Mouse (Mus musculus): ENCODE results near the gene Mms19. TPM values are rescaled to one million over a fixed set of nuclear protein-coding genes. Genes with fewer than 3 reads are reported as not detected.
A peak's percentile ranks its signal among the peaks of the same experiment; 100 is the strongest.

The Mms19 gene
- polyA plus RNA-seq, 1 experiment from 2014 or later, result 27.0 TPM

DNA sequence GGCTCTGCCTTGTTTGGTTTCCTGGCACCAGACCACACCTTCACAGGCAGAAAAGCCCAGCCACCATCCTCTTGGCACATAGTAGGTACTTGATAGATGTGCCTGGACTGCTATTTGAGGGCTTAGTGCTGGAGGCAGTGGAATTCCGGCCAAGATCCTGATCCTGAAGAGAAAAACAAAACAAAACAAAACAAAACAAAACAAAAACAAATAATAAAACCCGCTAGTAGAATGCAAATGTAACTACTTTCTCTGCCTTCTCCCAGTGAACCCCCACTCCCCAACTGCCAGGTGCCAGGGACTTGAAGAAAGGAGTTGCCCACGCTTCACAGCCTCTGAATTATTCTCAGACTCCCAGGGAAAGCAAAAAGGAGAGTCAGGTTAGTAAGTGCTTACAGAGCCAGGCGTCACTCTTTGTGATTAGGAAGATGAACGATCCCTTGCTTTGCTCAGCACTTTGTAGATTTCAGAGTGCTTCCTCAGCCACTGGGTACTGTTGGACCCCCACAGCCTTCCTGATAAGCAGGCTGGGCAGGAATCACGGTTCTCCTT is 11.0 kb upstream of the Mms19 start:
- no peak overlapping the region for H3K4me3 ChIP-seq (ENCODE audit: low read depth, low read length)
- no peak for ATAC-seq
- no peak overlapping the region; the same call in 1 of the 2 replicates for H3K27ac ChIP-seq (ENCODE audit: low read length)
- no peak overlapping the region for H3K9ac ChIP-seq (ENCODE audit: low read depth, low read length)
- no peak overlapping the region for H3K4me2 ChIP-seq (ENCODE audit: low read length)
- no peaks in the 10 kb centered on the region for H3K27me3 ChIP-seq (ENCODE audit: control insufficient read depth, insufficient read depth, low read depth, low read length)
- H3K36me3 ChIP-seq (ENCODE audit: control insufficient read depth, insufficient read depth, low read length), result no peaks in the 10 kb centered on the region
- no peaks in the 10 kb centered on the region for H3K4me1 ChIP-seq (ENCODE audit: control insufficient read depth, insufficient read depth, low read length)
- WGBS, result 34% methylated on average over 6 of the region's 6 CpGs
- no peaks in the 10 kb centered on the region for H3K9me3 ChIP-seq (replicated peaks; ENCODE audit: control insufficient read depth, low read length, poor library complexity, severe bottlenecking)

DNA sequence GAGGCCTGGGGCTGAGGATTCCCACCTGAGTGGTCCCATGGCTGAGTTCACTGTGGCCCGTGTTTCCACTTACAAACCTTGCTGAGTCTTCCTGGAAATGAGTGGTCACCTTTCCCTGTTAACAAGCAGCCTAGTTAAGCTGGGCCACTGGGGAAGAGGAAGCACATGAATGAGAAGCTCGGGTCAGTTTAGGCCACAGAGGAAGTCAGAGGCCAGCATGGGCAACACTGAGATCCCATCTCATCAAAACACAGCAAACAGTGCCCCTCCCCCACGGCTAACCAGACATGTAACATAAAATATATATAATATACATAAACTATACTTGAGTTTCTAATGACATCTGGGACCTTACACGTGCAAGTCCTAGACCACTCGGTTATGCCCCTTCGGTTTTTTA is 8.9 kb upstream of the Mms19 start:
- H3K9ac ChIP-seq (ENCODE audit: low read depth, low read length), result no peak overlapping the region
- H3K27me3 ChIP-seq (ENCODE audit: control insufficient read depth, insufficient read depth, low read depth, low read length), result no peaks in the 10 kb centered on the region
- no peak overlapping the region for H3K4me3 ChIP-seq (ENCODE audit: low read depth, low read length)
- WGBS, result 79% methylated on average over 6 of the region's 6 CpGs
- no peaks in the 10 kb centered on the region for H3K4me1 ChIP-seq (ENCODE audit: control insufficient read depth, insufficient read depth, low read length)
- H3K4me2 ChIP-seq (ENCODE audit: low read length), result no peak overlapping the region
- no peaks in the 10 kb centered on the region for H3K36me3 ChIP-seq (ENCODE audit: control insufficient read depth, insufficient read depth, low read length)
- H3K27ac ChIP-seq (ENCODE audit: low read length), result no peak overlapping the region
- no peak for ATAC-seq
- H3K9me3 ChIP-seq (replicated peaks; ENCODE audit: control insufficient read depth, low read length, poor library complexity, severe bottlenecking), result no peaks in the 10 kb centered on the region

DNA sequence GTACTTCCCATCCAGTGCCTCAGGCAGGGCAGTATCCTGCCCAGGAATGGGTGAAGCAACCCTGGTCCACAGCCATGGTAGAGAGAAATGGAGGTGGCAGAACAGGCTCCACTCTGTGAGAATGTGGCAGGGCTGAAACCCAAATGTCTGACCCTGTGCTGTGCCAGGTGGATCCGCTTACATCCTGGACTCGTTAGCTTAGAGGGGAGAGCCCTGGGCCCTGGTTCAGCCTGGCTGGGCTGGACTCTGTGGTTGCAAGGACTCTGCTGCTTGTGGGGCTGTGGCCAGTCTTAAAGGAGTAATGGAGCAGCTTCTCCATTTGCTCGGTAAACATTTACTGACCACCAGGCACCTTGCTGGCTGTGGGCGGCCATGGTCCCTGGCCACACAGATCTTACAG is 6.2 kb upstream of the Mms19 start:
- Histone ChIP-seq H3K9ac (ENCODE audit: low read depth, low read length) (no peak overlapping the region), H3K27me3 (ENCODE audit: control insufficient read depth, insufficient read depth, low read depth, low read length) (peaks cover 5% of the 10 kb centered on the region; the same call in 1 of the 2 replicates), H3K4me3 (ENCODE audit: low read depth, low read length) (no peak overlapping the region), H3K9me3 (replicated peaks; ENCODE audit: control insufficient read depth, low read length, poor library complexity, severe bottlenecking) (no peaks in the 10 kb centered on the region), H3K4me2 (ENCODE audit: low read length) (no peak overlapping the region), H3K36me3 (ENCODE audit: control insufficient read depth, insufficient read depth, low read length) (no peaks in the 10 kb centered on the region), H3K4me1 (ENCODE audit: control insufficient read depth, insufficient read depth, low read length) (peaks cover 6% of the 10 kb centered on the region; the same call in 1 of the 2 replicates), H3K27ac (ENCODE audit: low read length) (no peak overlapping the region)
- ATAC-seq, result no peak
- 94% methylated on average over 4 of the region's 4 CpGs for WGBS

DNA sequence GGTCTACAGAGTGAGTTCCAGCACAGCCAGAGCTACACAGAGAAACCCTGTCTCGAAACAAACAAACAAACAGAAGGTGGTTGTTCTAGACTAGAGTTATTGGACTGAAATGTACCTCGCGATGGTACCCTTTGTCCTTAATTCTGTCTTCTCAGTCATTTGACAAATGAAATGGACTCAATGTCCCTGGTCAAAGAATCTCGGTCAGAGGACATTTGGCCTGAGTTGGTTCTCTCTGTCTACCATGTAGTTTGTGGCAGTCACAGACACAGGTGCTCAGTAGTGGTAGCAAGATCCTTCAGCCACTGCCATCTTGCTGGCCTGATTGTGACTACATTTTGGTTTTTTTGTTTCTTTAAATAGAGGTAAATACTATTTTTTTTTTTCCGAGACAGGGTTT is 5.0 kb upstream of the Mms19 start:
- Histone ChIP-seq H3K4me3 (ENCODE audit: low read depth, low read length) (no peak overlapping the region), H3K27me3 (ENCODE audit: control insufficient read depth, insufficient read depth, low read depth, low read length) (peaks cover 5% of the 10 kb centered on the region; the same call in 1 of the 2 replicates), H3K9ac (ENCODE audit: low read depth, low read length) (no peak overlapping the region), H3K27ac (ENCODE audit: low read length) (no peak overlapping the region), H3K4me1 (ENCODE audit: control insufficient read depth, insufficient read depth, low read length) (peaks cover 6% of the 10 kb centered on the region; the same call in 1 of the 2 replicates), H3K4me2 (ENCODE audit: low read length) (no peak overlapping the region), H3K9me3 (replicated peaks; ENCODE audit: control insufficient read depth, low read length, poor library complexity, severe bottlenecking) (no peaks in the 10 kb centered on the region), H3K36me3 (ENCODE audit: control insufficient read depth, insufficient read depth, low read length) (no peaks in the 10 kb centered on the region)
- ATAC-seq, result no peak
- 89% methylated on average over 5 of the region's 5 CpGs for WGBS

DNA sequence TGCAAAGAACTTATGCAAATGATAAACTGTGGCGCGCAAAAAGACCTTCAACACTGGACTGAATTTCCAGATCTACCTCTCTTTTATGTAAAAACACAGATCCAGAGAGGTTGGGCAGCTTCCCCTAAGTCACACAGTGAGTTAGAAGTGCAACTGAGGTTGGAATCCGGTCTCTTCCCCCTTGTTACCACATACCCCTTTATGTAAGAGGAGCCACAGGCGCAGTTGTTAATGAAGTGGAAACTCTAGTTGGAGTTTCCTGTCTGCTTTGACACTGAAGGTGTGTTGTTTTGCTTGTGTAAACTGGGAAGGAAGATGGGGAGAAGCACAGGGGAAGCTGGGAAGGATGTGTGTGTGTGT is 1.8 kb upstream of the Mms19 start:
- H3K27ac ChIP-seq (ENCODE audit: low read length), result no peak overlapping the region
- H3K4me3 ChIP-seq (ENCODE audit: low read depth, low read length), result peak overlapping the region; percentile 90
- WGBS, result 5% methylated on average over 4 of the region's 4 CpGs
- peak overlapping the region; percentile 81; the same call in 1 of the 2 replicates for H3K9ac ChIP-seq (ENCODE audit: low read depth, low read length)
- H3K36me3 ChIP-seq (ENCODE audit: control insufficient read depth, insufficient read depth, low read length), result 0 out of 2 replicates have a peak, but pooled peaks cover 2% of the 10 kb centered on the region
- H3K9me3 ChIP-seq (replicated peaks; ENCODE audit: control insufficient read depth, low read length, poor library complexity, severe bottlenecking), result no peaks in the 10 kb centered on the region
- H3K4me2 ChIP-seq (ENCODE audit: low read length), result peak overlapping the region; percentile 100
- peaks cover 5% of the 10 kb centered on the region; the same call in 1 of the 2 replicates for H3K27me3 ChIP-seq (ENCODE audit: control insufficient read depth, insufficient read depth, low read depth, low read length)
- ATAC-seq, result no peak
- H3K4me1 ChIP-seq (ENCODE audit: control insufficient read depth, insufficient read depth, low read length), result peaks cover 14% of the 10 kb centered on the region

DNA sequence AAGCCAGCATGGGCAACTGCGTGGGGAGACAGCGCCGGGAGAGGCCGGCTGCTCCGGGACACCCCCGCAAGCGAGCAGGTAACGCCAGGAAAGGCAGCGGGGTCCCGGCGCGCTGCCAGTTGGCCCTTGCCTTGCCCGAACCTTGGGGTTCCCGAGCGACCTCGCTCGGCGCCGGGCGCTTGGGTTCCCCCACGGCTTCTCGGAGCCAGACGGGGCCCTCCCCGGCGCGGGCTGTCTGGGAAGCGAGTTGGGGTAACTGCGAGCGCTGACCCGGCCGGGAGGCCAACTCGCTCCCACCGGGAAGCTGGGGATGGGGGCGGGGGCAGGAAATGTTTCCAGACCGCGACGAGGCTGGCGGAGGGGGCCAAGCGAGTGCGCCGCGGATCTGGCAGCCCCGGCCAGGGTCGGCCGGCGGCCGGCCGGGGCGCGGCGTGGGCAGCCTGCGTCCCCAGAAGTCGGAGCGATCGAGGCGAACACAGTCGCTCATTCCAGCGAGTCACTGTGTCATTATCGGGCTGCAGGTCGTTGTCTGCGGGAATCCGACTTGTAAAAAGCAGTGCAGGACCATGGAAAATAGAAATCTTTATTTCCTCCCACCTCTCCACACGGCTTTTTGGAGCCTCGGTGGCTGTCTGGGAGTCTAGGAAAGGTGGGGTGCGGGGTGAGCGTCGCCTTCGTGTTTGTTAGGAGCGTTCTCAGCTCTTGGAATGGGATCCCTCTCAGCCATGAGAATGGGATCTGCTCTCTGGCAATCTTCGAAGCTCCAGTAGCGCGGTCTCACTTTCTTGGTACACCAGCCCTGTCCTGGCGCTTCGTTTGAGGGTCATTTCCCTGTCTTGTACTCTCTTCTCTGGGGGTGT is 1.2 kb upstream of the Mms19 start:
- WGBS, result under 1% methylated on average over 70 of the region's 74 CpGs
- 0 out of 2 replicates have a peak, but pooled peaks cover 2% of the 10 kb centered on the region for H3K36me3 ChIP-seq (ENCODE audit: control insufficient read depth, insufficient read depth, low read length)
- no peaks in the 10 kb centered on the region for H3K9me3 ChIP-seq (replicated peaks; ENCODE audit: control insufficient read depth, low read length, poor library complexity, severe bottlenecking)
- peak overlapping the region; percentile 100 for H3K4me2 ChIP-seq (ENCODE audit: low read length)
- no peak; the same call in 1 of the 2 replicates for ATAC-seq
- H3K27me3 ChIP-seq (ENCODE audit: control insufficient read depth, insufficient read depth, low read depth, low read length), result peaks cover 5% of the 10 kb centered on the region; the same call in 1 of the 2 replicates
- H3K9ac ChIP-seq (ENCODE audit: low read depth, low read length), result peak overlapping the region; percentile 81
- H3K4me1 ChIP-seq (ENCODE audit: control insufficient read depth, insufficient read depth, low read length), result peaks cover 14% of the 10 kb centered on the region
- H3K27ac ChIP-seq (ENCODE audit: low read length), result peak overlapping the region; percentile 87
- peak overlapping the region; percentile 90 for H3K4me3 ChIP-seq (ENCODE audit: low read depth, low read length)

DNA sequence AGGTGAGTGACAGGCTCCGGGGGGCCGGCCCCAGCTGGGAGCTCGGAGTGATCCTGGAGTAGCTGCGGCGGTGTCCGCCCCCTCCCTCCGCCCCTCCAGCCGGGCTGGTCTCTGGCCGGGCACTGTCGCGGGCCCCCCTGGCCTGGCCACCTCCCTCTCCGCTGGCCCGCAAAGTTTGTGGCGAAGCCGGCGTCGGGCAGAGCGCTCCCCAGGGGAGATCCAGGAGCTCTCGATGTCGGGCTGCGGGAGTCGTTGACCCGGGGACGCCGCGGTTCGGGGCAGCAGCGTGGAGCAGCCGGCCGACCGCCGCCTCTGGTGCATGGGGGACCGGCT is 604 bp upstream of the Mms19 start, which contains the start of gene Ubtd1:
Gene Ubtd1, plus strand, starts transcription at position 169 of the 333 bp plus-strand sequence.
- H3K4me1 ChIP-seq (ENCODE audit: control insufficient read depth, insufficient read depth, low read length), result peaks cover 14% of the 10 kb centered on the region
- 0% methylated on average over 29 of the region's 33 CpGs for WGBS
- peak within 1 kb of the TSS; percentile 90 for H3K4me3 ChIP-seq (ENCODE audit: low read depth, low read length)
- no peak for ATAC-seq
- peaks cover 5% of the 10 kb centered on the region; the same call in 1 of the 2 replicates for H3K27me3 ChIP-seq (ENCODE audit: control insufficient read depth, insufficient read depth, low read depth, low read length)
- H3K4me2 ChIP-seq (ENCODE audit: low read length), result peak within 1 kb of the TSS; percentile 100
- 0 out of 2 replicates have a peak, but pooled peaks cover 2% of the 10 kb centered on the region for H3K36me3 ChIP-seq (ENCODE audit: control insufficient read depth, insufficient read depth, low read length)
- peak within 1 kb of the TSS; percentile 83 for H3K9ac ChIP-seq (ENCODE audit: low read depth, low read length)
- no peaks in the 10 kb centered on the region for H3K9me3 ChIP-seq (replicated peaks; ENCODE audit: control insufficient read depth, low read length, poor library complexity, severe bottlenecking)
- peak within 1 kb of the TSS; percentile 87 for H3K27ac ChIP-seq (ENCODE audit: low read length)

DNA sequence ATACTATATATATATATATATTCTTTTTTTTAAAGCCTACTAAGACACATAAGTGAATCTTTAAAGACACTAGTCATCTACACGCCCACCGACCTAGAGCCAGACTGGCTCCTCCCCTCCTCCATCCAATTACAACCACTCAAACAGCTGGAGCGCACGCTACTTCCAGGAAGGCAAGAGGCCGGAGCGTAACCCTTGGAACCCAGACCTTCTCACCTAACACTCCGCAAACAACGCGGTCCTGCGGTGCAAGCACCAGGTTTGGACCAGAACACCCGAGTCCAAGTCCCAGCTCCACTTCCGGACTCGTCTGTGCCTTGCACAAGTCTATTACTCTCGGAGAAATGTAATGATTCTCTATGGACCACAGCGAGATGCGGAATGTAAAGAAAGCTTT is 537 bp downstream of the Mms19 start:
- Histone ChIP-seq H3K4me1 (ENCODE audit: control insufficient read depth, insufficient read depth, low read length) (peaks cover 14% of the 10 kb centered on the region), H3K27me3 (ENCODE audit: control insufficient read depth, insufficient read depth, low read depth, low read length) (peaks cover 5% of the 10 kb centered on the region; the same call in 1 of the 2 replicates), H3K4me3 (ENCODE audit: low read depth, low read length) (peak overlapping the region; percentile 90), H3K9ac (ENCODE audit: low read depth, low read length) (peak overlapping the region; percentile 83), H3K4me2 (ENCODE audit: low read length) (peak overlapping the region; percentile 92), H3K36me3 (ENCODE audit: control insufficient read depth, insufficient read depth, low read length) (0 out of 2 replicates have a peak, but pooled peaks cover 2% of the 10 kb centered on the region), H3K27ac (ENCODE audit: low read length) (peak overlapping the region; percentile 87), H3K9me3 (replicated peaks; ENCODE audit: control insufficient read depth, low read length, poor library complexity, severe bottlenecking) (no peaks in the 10 kb centered on the region)
- WGBS, result under 1% methylated on average over 16 of the region's 16 CpGs
- peak; percentile 16 for ATAC-seq

All from midbrain, embryonic 16.5 days (tissue).